Mouse (Mus musculus): Measurements from ENCODE around the gene Mtus2. TPM values are rescaled to one million over a fixed set of nuclear protein-coding genes. Genes with fewer than 3 reads are reported as not detected.

The Mtus2 gene
- polyA plus RNA-seq, 1 experiment from 2014 or later, result 93.6 TPM

DNA sequence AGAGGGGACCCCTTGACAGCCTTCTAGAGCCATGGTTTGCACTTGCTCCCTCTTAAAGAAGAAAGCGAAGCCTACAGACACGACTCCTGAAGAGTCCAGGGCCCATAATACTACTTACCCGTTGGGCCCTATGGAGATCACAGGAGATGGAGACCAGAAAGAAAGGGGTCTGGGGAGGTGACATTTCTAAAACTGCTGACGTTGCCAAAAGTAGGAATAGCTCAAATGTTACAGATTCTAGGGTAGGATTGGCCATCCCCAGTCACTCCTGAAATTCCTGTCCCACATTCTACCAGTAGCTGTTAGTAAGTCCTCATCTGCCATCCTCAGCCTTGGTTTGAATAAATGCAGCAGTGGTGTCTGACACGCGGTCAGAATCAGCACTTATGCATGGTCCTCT, 325.0 kb downstream of the Mtus2 start:
- no peak overlapping the region for H3K27ac ChIP-seq (ENCODE audit: low read depth, low read length)
- peaks cover 4% of the 10 kb centered on the region; the same call in 1 of the 2 replicates for H3K36me3 ChIP-seq (ENCODE audit: control insufficient read depth, insufficient read depth, low read length)
- no peak overlapping the region for H3K4me2 ChIP-seq
- H3K4me1 ChIP-seq (ENCODE audit: control insufficient read depth, insufficient read depth, low read length), result 0 out of 2 replicates have a peak, but pooled peaks cover 4% of the 10 kb centered on the region
- H3K9ac ChIP-seq (ENCODE audit: low read depth, low read length), result no peak overlapping the region
- ATAC-seq (replicated peaks; ENCODE audit: insufficient number of reproducible peaks, low FRiP score, low TSS enrichment), result no peak
- H3K9me3 ChIP-seq (replicated peaks; ENCODE audit: control insufficient read depth, low read length), result no peaks in the 10 kb centered on the region
- H3K27me3 ChIP-seq (ENCODE audit: control insufficient read depth, insufficient read depth, low read length), result no peaks in the 10 kb centered on the region
- 81% methylated on average over 6 of the region's 6 CpGs for WGBS (ENCODE audit: insufficient replicate concordance)
- no peak overlapping the region for H3K4me3 ChIP-seq (ENCODE audit: low read depth, low read length)

DNA sequence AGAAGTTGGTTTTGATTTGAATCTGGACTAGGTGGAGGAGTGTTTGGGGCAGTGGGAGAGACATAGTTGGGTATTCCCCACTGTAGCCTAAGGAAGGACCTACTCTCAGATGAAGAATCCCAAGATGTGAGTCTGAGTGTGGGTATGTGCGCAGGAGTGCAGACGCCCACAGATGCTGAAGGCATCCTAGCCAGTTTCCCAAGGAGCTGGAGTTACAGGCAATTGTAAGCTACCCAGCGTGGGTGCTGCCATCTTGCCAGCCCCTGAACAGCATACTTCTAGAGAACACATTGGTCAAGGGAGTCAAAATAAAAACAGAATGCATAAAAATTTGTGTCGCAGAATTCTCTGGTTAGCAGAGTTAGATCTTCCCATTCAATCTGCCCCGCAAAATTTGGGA, 325.5 kb downstream of the Mtus2 start:
- Histone ChIP-seq H3K9me3 (replicated peaks; ENCODE audit: control insufficient read depth, low read length) (no peaks in the 10 kb centered on the region), H3K27me3 (ENCODE audit: control insufficient read depth, insufficient read depth, low read length) (no peaks in the 10 kb centered on the region), H3K4me3 (ENCODE audit: low read depth, low read length) (no peak overlapping the region), H3K9ac (ENCODE audit: low read depth, low read length) (no peak overlapping the region), H3K4me1 (ENCODE audit: control insufficient read depth, insufficient read depth, low read length) (0 out of 2 replicates have a peak, but pooled peaks cover 4% of the 10 kb centered on the region), H3K36me3 (ENCODE audit: control insufficient read depth, insufficient read depth, low read length) (peaks cover 4% of the 10 kb centered on the region; the same call in 1 of the 2 replicates), H3K4me2 (no peak overlapping the region), H3K27ac (ENCODE audit: low read depth, low read length) (no peak overlapping the region)
- ATAC-seq (replicated peaks; ENCODE audit: insufficient number of reproducible peaks, low FRiP score, low TSS enrichment), result no peak
- 90% methylated on average over 5 of the region's 5 CpGs for WGBS (ENCODE audit: insufficient replicate concordance)

DNA sequence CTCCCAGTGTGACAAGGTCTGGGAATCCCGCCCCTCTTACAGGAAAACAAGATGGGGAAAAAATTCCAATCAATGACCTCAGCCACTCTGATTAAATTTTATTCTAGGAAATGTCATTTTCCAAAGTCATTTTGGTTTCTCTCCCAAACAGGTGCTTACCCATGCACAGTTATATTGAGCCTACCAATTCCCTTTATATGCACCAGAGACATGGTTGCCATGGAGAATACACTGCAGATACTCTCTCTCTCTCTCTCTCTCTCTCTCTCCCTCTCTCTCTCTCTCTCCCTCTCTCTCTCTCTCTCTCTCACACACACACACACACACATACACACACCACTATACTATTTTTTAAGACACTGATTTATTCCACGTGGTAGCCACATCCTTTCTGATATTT, 326.1 kb downstream of the Mtus2 start:
- Histone ChIP-seq H3K9me3 (replicated peaks; ENCODE audit: control insufficient read depth, low read length) (no peaks in the 10 kb centered on the region), H3K27ac (ENCODE audit: low read depth, low read length) (no peak overlapping the region), H3K9ac (ENCODE audit: low read depth, low read length) (no peak overlapping the region), H3K27me3 (ENCODE audit: control insufficient read depth, insufficient read depth, low read length) (no peaks in the 10 kb centered on the region), H3K4me1 (ENCODE audit: control insufficient read depth, insufficient read depth, low read length) (0 out of 2 replicates have a peak, but pooled peaks cover 4% of the 10 kb centered on the region), H3K4me3 (ENCODE audit: low read depth, low read length) (no peak overlapping the region), H3K36me3 (ENCODE audit: control insufficient read depth, insufficient read depth, low read length) (peaks cover 4% of the 10 kb centered on the region; the same call in 1 of the 2 replicates), H3K4me2 (no peak overlapping the region)
- 77% methylated on average over 2 of the region's 2 CpGs for WGBS (ENCODE audit: insufficient replicate concordance)
- no peak for ATAC-seq (replicated peaks; ENCODE audit: insufficient number of reproducible peaks, low FRiP score, low TSS enrichment)

DNA sequence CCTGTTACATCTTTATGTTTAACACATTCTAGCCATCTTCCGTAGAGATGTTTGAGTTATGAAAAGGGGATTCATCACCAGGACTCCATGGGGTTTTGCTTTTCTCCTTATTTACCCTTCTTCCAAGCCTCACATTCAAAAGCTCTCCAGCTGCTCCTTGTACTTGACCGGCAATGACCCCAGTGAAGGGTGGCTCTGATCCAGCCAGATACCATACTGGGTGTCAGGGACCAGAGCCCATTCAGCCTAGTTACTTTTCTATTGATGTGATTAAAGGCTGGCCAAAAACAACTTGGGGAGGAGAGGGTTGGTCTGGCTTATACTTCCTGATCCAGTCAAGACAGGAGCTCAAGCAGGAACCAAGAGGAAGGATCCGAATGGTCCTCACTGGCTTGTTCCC, 326.5 kb downstream of the Mtus2 start:
- Histone ChIP-seq H3K27me3 (ENCODE audit: control insufficient read depth, insufficient read depth, low read length) (no peaks in the 10 kb centered on the region), H3K4me1 (ENCODE audit: control insufficient read depth, insufficient read depth, low read length) (0 out of 2 replicates have a peak, but pooled peaks cover 4% of the 10 kb centered on the region), H3K27ac (ENCODE audit: low read depth, low read length) (no peak overlapping the region), H3K9me3 (replicated peaks; ENCODE audit: control insufficient read depth, low read length) (no peaks in the 10 kb centered on the region), H3K9ac (ENCODE audit: low read depth, low read length) (no peak overlapping the region), H3K4me3 (ENCODE audit: low read depth, low read length) (no peak overlapping the region), H3K36me3 (ENCODE audit: control insufficient read depth, insufficient read depth, low read length) (peaks cover 4% of the 10 kb centered on the region; the same call in 1 of the 2 replicates), H3K4me2 (no peak overlapping the region)
- WGBS (ENCODE audit: insufficient replicate concordance), result 90% methylated on average over 3 of the region's 3 CpGs
- no peak for ATAC-seq (replicated peaks; ENCODE audit: insufficient number of reproducible peaks, low FRiP score, low TSS enrichment)

DNA sequence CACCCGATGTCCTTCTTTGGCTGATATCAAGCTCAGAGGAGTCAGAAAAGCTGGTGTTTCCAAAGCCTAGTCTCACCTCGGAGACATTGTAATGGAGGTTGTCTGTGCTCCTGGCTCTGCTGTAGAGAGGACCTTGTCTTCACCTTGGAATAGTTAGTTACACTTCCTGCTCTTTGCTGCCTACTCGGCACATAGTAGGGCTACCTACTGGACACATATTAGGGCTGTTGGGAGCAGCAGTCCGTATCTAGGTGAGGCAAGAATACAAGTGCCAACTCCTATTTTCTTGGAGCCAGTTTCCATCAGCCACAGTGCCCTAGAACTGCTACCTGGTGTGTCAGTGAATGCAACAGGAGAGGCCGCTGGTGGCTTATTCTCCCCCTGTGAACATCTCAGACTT, 330.4 kb downstream of the Mtus2 start:
- Histone ChIP-seq H3K9me3 (replicated peaks; ENCODE audit: control insufficient read depth, low read length) (0 out of 2 replicates have a peak, but pooled peaks cover 3% of the 10 kb centered on the region), H3K27ac (ENCODE audit: low read depth, low read length) (no peak overlapping the region), H3K4me1 (ENCODE audit: control insufficient read depth, insufficient read depth, low read length) (no peaks in the 10 kb centered on the region), H3K27me3 (ENCODE audit: control insufficient read depth, insufficient read depth, low read length) (no peaks in the 10 kb centered on the region), H3K9ac (ENCODE audit: low read depth, low read length) (no peak overlapping the region), H3K36me3 (ENCODE audit: control insufficient read depth, insufficient read depth, low read length) (peaks cover 15% of the 10 kb centered on the region), H3K4me3 (ENCODE audit: low read depth, low read length) (no peak overlapping the region), H3K4me2 (no peak overlapping the region)
- 85% methylated on average over 5 of the region's 5 CpGs for WGBS (ENCODE audit: insufficient replicate concordance)
- no peak for ATAC-seq (replicated peaks; ENCODE audit: insufficient number of reproducible peaks, low FRiP score, low TSS enrichment)

DNA sequence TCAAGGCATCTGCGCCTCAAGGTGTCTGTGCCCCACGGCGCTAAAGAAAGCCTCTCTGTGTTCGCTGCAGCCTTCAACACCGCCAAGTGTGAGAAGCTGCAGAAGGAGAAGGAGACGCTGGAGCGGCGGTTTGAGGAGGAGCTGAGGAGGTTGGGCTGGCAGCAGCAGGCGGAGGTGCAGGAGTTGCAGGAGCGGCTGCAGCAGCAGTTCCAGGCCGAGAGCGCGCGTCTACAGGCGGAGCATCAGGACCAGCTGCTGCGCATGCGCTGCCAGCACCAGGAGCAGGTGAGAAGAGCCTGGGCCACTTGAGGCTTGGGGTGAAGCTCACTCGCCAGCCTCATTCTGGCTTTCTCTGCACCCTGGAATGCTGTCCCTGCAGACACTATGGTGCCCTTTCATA, 331.7 kb downstream of the Mtus2 start:
- no peak for ATAC-seq (replicated peaks; ENCODE audit: insufficient number of reproducible peaks, low FRiP score, low TSS enrichment)
- H3K4me3 ChIP-seq (ENCODE audit: low read depth, low read length), result no peak overlapping the region
- no peak overlapping the region for H3K9ac ChIP-seq (ENCODE audit: low read depth, low read length)
- H3K27ac ChIP-seq (ENCODE audit: low read depth, low read length), result no peak overlapping the region
- WGBS (ENCODE audit: insufficient replicate concordance), result 52% methylated on average over 18 of the region's 18 CpGs
- 0 out of 2 replicates have a peak, but pooled peaks cover 3% of the 10 kb centered on the region for H3K9me3 ChIP-seq (replicated peaks; ENCODE audit: control insufficient read depth, low read length)
- H3K4me1 ChIP-seq (ENCODE audit: control insufficient read depth, insufficient read depth, low read length), result no peaks in the 10 kb centered on the region
- peaks cover 15% of the 10 kb centered on the region for H3K36me3 ChIP-seq (ENCODE audit: control insufficient read depth, insufficient read depth, low read length)
- H3K4me2 ChIP-seq, result no peak overlapping the region
- no peaks in the 10 kb centered on the region for H3K27me3 ChIP-seq (ENCODE audit: control insufficient read depth, insufficient read depth, low read length)

DNA sequence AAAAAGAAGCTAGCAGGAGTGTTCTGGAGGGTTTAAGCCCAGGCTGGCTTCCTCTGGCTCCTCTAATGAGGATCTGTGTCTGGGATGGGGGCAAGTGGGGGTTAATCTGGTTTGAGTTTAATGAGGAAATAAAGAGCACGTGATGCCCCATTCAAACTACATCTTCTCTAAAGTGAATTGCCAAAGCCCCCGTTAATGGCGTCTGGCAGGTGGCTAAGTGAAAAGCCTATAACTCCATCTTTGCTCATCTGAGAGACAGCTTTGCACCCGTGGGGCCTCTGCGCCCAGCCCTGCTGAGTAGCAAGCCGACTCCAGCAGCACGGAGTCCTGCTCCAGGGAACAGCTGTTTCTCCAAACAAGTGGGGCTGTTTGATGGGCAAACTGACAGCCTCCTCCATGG, 332.8 kb downstream of the Mtus2 start:
- Histone ChIP-seq H3K36me3 (ENCODE audit: control insufficient read depth, insufficient read depth, low read length) (peaks cover 15% of the 10 kb centered on the region), H3K4me3 (ENCODE audit: low read depth, low read length) (no peak overlapping the region), H3K4me1 (ENCODE audit: control insufficient read depth, insufficient read depth, low read length) (no peaks in the 10 kb centered on the region), H3K27ac (ENCODE audit: low read depth, low read length) (no peak overlapping the region), H3K9ac (ENCODE audit: low read depth, low read length) (no peak overlapping the region), H3K27me3 (ENCODE audit: control insufficient read depth, insufficient read depth, low read length) (no peaks in the 10 kb centered on the region), H3K4me2 (no peak overlapping the region), H3K9me3 (replicated peaks; ENCODE audit: control insufficient read depth, low read length) (0 out of 2 replicates have a peak, but pooled peaks cover 3% of the 10 kb centered on the region)
- no peak for ATAC-seq (replicated peaks; ENCODE audit: insufficient number of reproducible peaks, low FRiP score, low TSS enrichment)
- 79% methylated on average over 7 of the region's 7 CpGs for WGBS (ENCODE audit: insufficient replicate concordance)

DNA sequence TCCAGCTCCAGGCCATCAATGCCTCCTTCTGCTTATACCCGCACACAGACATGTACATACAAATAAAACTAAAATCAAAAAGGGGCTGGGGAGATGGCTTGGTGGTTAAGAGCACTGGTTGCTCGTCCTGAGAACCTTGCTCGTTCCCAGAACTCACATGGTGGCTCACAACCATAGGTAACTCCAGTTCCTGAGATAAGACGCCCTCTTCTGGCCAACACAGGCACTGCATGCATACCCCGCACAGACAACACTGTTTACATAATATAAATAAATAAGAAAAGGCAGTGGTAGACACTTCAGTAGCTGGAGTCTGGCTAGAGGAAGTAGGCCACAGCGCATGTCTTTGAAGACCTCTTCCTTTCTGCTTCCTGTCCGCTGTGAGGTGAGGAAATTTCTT, 335.7 kb downstream of the Mtus2 start:
- H3K4me3 ChIP-seq (ENCODE audit: low read depth, low read length), result no peak overlapping the region
- no peak overlapping the region for H3K4me2 ChIP-seq
- ATAC-seq (replicated peaks; ENCODE audit: insufficient number of reproducible peaks, low FRiP score, low TSS enrichment), result no peak
- 77% methylated on average over 7 of the region's 7 CpGs for WGBS (ENCODE audit: insufficient replicate concordance)
- no peak overlapping the region for H3K9ac ChIP-seq (ENCODE audit: low read depth, low read length)
- H3K36me3 ChIP-seq (ENCODE audit: control insufficient read depth, insufficient read depth, low read length), result peaks cover 16% of the 10 kb centered on the region
- H3K4me1 ChIP-seq (ENCODE audit: control insufficient read depth, insufficient read depth, low read length), result no peaks in the 10 kb centered on the region
- no peaks in the 10 kb centered on the region for H3K27me3 ChIP-seq (ENCODE audit: control insufficient read depth, insufficient read depth, low read length)
- no peak overlapping the region for H3K27ac ChIP-seq (ENCODE audit: low read depth, low read length)
- H3K9me3 ChIP-seq (replicated peaks; ENCODE audit: control insufficient read depth, low read length), result 0 out of 2 replicates have a peak, but pooled peaks cover 3% of the 10 kb centered on the region

DNA sequence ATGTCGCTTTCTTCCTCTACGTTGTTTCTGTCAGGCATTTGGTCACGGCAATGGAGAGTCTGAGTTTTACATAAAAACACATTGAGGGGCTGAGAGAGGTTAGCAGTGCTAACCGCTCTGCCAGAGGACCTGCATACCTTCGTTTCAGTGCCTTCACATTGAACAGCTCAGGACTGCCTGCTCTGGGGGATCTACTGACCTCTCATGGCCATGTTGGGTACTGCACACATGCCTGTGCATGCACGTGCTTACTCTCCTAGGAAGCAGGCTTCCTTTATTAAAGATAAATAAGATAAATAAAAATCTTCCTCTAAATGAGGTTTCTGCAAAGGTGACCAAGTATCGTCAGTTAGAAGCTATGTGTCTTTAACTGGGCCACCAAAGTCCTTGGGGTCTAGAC, 336.2 kb downstream of the Mtus2 start:
- H3K27me3 ChIP-seq (ENCODE audit: control insufficient read depth, insufficient read depth, low read length), result no peaks in the 10 kb centered on the region
- peaks cover 16% of the 10 kb centered on the region for H3K36me3 ChIP-seq (ENCODE audit: control insufficient read depth, insufficient read depth, low read length)
- H3K4me1 ChIP-seq (ENCODE audit: control insufficient read depth, insufficient read depth, low read length), result no peaks in the 10 kb centered on the region
- H3K4me3 ChIP-seq (ENCODE audit: low read depth, low read length), result no peak overlapping the region
- ATAC-seq (replicated peaks; ENCODE audit: insufficient number of reproducible peaks, low FRiP score, low TSS enrichment), result no peak
- H3K9ac ChIP-seq (ENCODE audit: low read depth, low read length), result no peak overlapping the region
- H3K27ac ChIP-seq (ENCODE audit: low read depth, low read length), result no peak overlapping the region
- no peak overlapping the region for H3K4me2 ChIP-seq
- 79% methylated on average over 7 of the region's 7 CpGs for WGBS (ENCODE audit: insufficient replicate concordance)
- H3K9me3 ChIP-seq (replicated peaks; ENCODE audit: control insufficient read depth, low read length), result 0 out of 2 replicates have a peak, but pooled peaks cover 3% of the 10 kb centered on the region

All from heart, embryonic 11.5 days (tissue).